Mouse (Mus musculus) liver, postnatal 0 days (tissue): ENCODE measurements at regions not wholly inside any gene's neighbourhood (a gene's known extent, or its start where the extent isn't known, plus 50 kb on each side); places are given as distances from the start of the nearest gene placed in this dataset.

Source experiments
- ATAC-seq: fragments of 200-750 bp; cut with Nextera tagmentation; 2 replicates; pipeline ENCODE4 v1.8.0; 2017; ENCODE audit warnings: mild to moderate bottlenecking, moderate library complexity
- DNase-seq: peaks from one replicate; pipeline ENCODE4 v3.0.0-alpha.2; 2016
- H3K27ac ChIP-seq: fragments of 300-500 bp; sonication (generic); 2 replicates; pipeline ENCODE4 v1.5.1; 2014; ENCODE audit warnings: antibody characterized with exemption, moderate library complexity, mild to moderate bottlenecking, low read depth
- H3K27me3 ChIP-seq: fragments of 300-500 bp; sonication (generic); 2 replicates; pipeline ENCODE4 v1.6.1; 2014; ENCODE audit warnings: low read length, control low read depth, mixed read lengths; ENCODE audit not compliant: insufficient read depth
- H3K36me3 ChIP-seq: fragments of 300-500 bp; sonication (generic); replicated peaks from 2 replicates; pipeline ENCODE4 v1.6.1; 2014; ENCODE audit warnings: mild to moderate bottlenecking, control low read depth, low read length, moderate library complexity, mixed read lengths; ENCODE audit not compliant: insufficient read depth
- H3K4me1 ChIP-seq: fragments of 300-500 bp; sonication (generic); 2 replicates; pipeline ENCODE4 v1.6.1; 2014; ENCODE audit warnings: antibody characterized with exemption, mild to moderate bottlenecking, control low read depth; ENCODE audit not compliant: insufficient read depth
- H3K4me2 ChIP-seq: fragments of 300-500 bp; sonication (generic); 2 replicates; pipeline ENCODE4 v1.6.1; 2014; ENCODE audit warnings: low read depth, mild to moderate bottlenecking, low read length, moderate library complexity, mixed read lengths
- H3K4me3 ChIP-seq: fragments of 300-500 bp; sonication (generic); 2 replicates; pipeline ENCODE4 v1.5.1; 2014; ENCODE audit warnings: low read depth, low read length
- H3K9ac ChIP-seq: fragments of 300-500 bp; sonication (generic); replicated peaks from 2 replicates; pipeline ENCODE4 v1.6.1; 2014; ENCODE audit warnings: mild to moderate bottlenecking, moderate library complexity
- H3K9me3 ChIP-seq: fragments of 300-500 bp; sonication (generic); 2 replicates; pipeline ENCODE4 v1.6.1; 2016; ENCODE audit warnings: mild to moderate bottlenecking, control low read depth, low read length, mixed read lengths
- CTCF ChIP-seq: sonication (generic); IDR thresholded peaks from 2 replicates; pipeline ENCODE4 v1.5.1; 2016; ENCODE audit warnings: antibody characterized with exemption, low read depth
- EP300 ChIP-seq: IDR thresholded peaks from 2 replicates; pipeline ENCODE4 v1.6.1; 2016; ENCODE audit warnings: antibody characterized with exemption, low read depth, mild to moderate bottlenecking
- WGBS: fragments of 180-500 bp; shearing (Covaris S2); extraction: QIAGEN DNeasy Blood & Tissue Kit; methylation state at CpG from one replicate; pipeline ENCODE4 v1.1.7; 2014; ENCODE audit not compliant: insufficient replicate concordance; 5-methylcytosine and 5-hydroxymethylcytosine counted together

DNA sequence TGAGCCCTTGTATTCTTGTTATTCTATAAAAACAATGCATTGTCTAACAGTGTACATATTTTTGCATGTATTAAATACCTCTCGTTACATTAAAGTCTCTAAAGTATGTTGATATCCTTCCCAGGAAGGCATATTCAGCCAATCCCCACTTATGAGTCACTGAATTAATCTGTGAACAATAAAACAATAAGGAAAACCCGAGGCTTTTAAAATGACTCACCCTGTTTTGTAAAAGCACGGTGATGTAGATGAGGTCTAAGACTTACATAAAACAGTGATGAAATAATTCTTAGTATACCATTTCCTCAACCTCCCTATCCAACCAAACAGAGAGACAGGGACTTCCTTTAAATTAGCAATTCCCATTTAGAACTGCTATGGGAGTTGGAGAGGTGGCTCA, 95.8 kb downstream of the Asb7 start:
- Histone ChIP-seq H3K36me3 (no peaks in the 10 kb centered on the region), H3K4me3 (no peak overlapping the region), H3K9me3 (peaks cover 8% of the 10 kb centered on the region; the same call in 1 of the 2 replicates), H3K9ac (no peak overlapping the region), H3K4me1 (no peaks in the 10 kb centered on the region), H3K4me2 (no peak overlapping the region), H3K27me3 (no peaks in the 10 kb centered on the region), H3K27ac (no peak overlapping the region)
- 58% methylated on average over 3 of the region's 3 CpGs for WGBS
- no peak for DNase-seq
- TF ChIP-seq CTCF (no peak), EP300 (no peak)
- ATAC-seq, result no peak

DNA sequence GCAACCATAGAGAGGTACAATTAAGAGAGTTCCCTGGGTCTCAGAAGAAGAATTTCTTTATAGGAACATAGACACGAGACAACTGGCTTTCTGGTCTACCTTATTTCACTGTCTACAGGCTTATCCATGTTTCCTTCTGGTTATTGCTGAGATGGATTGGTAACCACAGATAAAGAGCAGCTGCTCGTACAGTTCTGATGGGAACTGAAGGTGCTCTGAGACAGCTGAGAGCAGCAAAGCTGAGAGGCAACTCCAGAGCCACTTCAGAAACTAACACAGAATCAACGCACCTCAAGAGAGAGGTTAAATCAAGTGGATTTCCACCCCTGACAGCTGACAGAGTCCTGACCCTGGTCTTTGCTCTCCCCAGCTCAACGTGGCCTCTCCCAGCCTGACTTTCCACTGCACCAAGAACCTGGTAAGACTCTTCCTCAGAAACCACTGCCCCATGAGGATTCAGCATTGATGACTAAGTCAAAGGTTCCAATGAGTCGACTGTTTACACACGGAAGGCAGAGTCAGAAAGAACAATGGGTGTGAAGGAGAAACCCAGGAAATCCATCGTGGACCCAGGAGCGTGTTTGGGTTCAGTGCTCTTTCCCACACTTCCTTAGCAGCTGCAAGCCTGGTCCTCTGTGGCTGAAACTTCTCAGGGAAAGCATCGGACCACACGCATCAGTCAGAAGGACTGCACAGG, 97.7 kb downstream of the Asb7 start:
- WGBS, result 38% methylated on average over 10 of the region's 10 CpGs
- Histone ChIP-seq H3K9ac (no peak overlapping the region), H3K27ac (no peak overlapping the region), H3K27me3 (no peaks in the 10 kb centered on the region), H3K4me3 (no peak overlapping the region), H3K36me3 (no peaks in the 10 kb centered on the region), H3K9me3 (peaks cover 8% of the 10 kb centered on the region; the same call in 1 of the 2 replicates), H3K4me2 (no peak overlapping the region), H3K4me1 (no peaks in the 10 kb centered on the region)
- DNase-seq, result no peak
- TF ChIP-seq CTCF (no peak), EP300 (no peak)
- ATAC-seq, result no peak

GRCm38 (mm10) chr7:66586511-66586910, 102.9 kb downstream of the Asb7 start:
- H3K36me3 ChIP-seq, result no peaks in the 10 kb centered on the region
- H3K4me1 ChIP-seq, result no peaks in the 10 kb centered on the region
- H3K9me3 ChIP-seq, result peaks cover 8% of the 10 kb centered on the region; the same call in 1 of the 2 replicates
- H3K9ac ChIP-seq, result no peak overlapping the region
- no peak for DNase-seq
- H3K4me3 ChIP-seq, result no peak overlapping the region
- no peak for ATAC-seq
- 79% methylated on average over 1 of the region's 1 CpGs for WGBS
- H3K27me3 ChIP-seq, result no peaks in the 10 kb centered on the region
- no peak overlapping the region for H3K4me2 ChIP-seq
- TF ChIP-seq CTCF (no peak), EP300 (no peak)
- H3K27ac ChIP-seq, result no peak overlapping the region

DNA sequence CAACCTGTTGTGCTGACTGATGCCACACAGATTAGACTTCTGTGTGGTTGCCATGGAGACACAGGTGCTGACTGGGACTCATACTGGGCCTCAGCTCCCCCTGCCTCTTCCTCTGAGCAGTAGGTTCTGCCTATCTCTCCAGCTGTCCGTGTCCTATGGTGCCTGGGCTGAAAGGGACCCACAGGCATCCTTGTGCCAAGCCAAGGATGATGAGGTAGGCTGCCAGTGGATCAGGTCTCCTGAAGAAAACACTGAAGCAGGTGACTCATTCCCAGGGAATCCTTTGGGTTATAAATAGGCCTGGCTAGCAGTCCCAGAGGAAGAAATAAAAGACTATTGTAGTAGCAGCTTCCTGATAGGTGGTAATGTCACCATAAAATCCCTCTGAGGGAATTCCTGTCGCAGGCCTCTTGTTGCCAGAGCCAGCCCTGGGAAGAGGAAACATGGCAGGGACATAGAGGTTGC, 108.7 kb downstream of the Asb7 start:
- H3K9ac ChIP-seq, result no peak overlapping the region
- H3K4me3 ChIP-seq, result no peak overlapping the region
- no peaks in the 10 kb centered on the region for H3K27me3 ChIP-seq
- 49% methylated on average over 2 of the region's 2 CpGs for WGBS
- no peak overlapping the region for H3K27ac ChIP-seq
- no peak for TF ChIP-seq CTCF
- TF ChIP-seq EP300, result no peak
- H3K9me3 ChIP-seq, result no peaks in the 10 kb centered on the region
- H3K4me1 ChIP-seq, result no peaks in the 10 kb centered on the region
- ATAC-seq (no peak), DNase-seq (no peak)
- no peaks in the 10 kb centered on the region for H3K36me3 ChIP-seq
- no peak overlapping the region for H3K4me2 ChIP-seq

GRCm38 (mm10) chr7:66576261-66576660, 113.1 kb downstream of the Asb7 start:
- H3K4me3 ChIP-seq, result no peak overlapping the region
- no peaks in the 10 kb centered on the region for H3K36me3 ChIP-seq
- DNase-seq, result no peak
- H3K27ac ChIP-seq, result no peak overlapping the region
- no peak for TF ChIP-seq CTCF
- no peak for TF ChIP-seq EP300
- H3K9me3 ChIP-seq, result no peaks in the 10 kb centered on the region
- H3K4me1 ChIP-seq, result no peaks in the 10 kb centered on the region
- H3K4me2 ChIP-seq, result no peak overlapping the region
- H3K27me3 ChIP-seq, result no peaks in the 10 kb centered on the region
- H3K9ac ChIP-seq, result no peak overlapping the region
- 73% methylated on average over 7 of the region's 7 CpGs for WGBS
- no peak for ATAC-seq

DNA sequence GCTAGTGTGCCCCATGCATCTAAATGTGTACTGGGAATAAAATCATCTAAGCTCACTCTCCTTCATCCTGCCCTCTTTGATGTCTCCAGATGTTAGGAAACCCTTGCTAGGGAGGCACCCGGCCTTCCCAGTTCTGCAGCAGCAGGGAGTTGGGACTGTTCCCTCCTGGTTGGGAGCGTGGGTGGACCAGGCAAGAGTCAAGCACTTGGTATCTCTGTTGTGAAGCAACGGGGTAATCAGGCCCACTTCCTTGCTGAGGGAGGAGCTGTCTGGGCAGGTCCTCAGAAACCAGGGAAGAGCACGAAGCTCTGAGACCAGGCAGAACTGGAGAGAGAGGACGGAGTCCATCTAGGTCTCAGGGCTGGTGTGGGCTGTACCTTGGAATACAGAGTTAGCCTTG, 117.9 kb downstream of the Asb7 start:
- Histone ChIP-seq H3K9me3 (no peaks in the 10 kb centered on the region), H3K4me1 (no peaks in the 10 kb centered on the region), H3K36me3 (no peaks in the 10 kb centered on the region), H3K4me2 (no peak overlapping the region), H3K27me3 (no peaks in the 10 kb centered on the region), H3K27ac (no peak overlapping the region), H3K9ac (no peak overlapping the region), H3K4me3 (no peak overlapping the region)
- 53% methylated on average over 5 of the region's 5 CpGs for WGBS
- TF ChIP-seq CTCF, result no peak
- TF ChIP-seq EP300, result no peak
- no peak for DNase-seq
- no peak for ATAC-seq
